8 mouse cellular contexts compared by ENCODE assay signal in the genomic region with DNA sequence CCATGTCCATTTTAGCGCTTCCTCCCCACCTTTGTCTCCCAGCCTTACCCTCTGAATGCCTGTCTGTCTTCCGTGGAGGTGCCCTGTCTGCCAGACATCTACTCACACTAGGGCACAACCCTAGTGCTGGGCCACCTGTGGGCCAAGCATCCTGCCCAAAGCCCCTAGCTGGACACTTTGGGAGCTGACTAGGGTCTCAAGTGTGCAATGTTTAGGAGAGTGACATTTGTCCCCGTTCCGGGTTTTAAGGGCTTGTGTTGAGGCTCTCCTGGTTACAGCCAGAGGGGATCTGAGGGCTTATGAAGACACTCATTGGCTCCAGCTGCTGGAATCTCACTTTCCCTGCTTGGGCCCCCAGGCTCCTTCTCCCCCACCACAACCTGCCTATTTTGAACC. TPM values are rescaled to one million over a fixed set of nuclear protein-coding genes. Genes with fewer than 3 reads are reported as not detected.
DNase-seq lines count a peak whose midpoint lies in the region; ATAC-seq and TF ChIP-seq lines count a peak whose summit lies in the region.
"Had no signal": no experiment of that assay in that cellular context is flagged by ENCODE, and none has a peak within 500 bp of the region (broad histone marks: within the 10 kb centered on the region; RNA-seq: fewer than 3 reads in every experiment).

No protein-coding gene starts in this region.

- H3K27me3 ChIP-seq in lung, embryonic 16.5 days (ENCODE audit: control insufficient read depth, insufficient read depth, low read depth, low read length), result peaks cover 4% of the 10 kb centered on the region
- peaks cover 19% of the 10 kb centered on the region for H3K27me3 ChIP-seq in forebrain, embryonic 14.5 days (replicated peaks; ENCODE audit: control insufficient read depth, insufficient read depth, low read length)
- H3K27me3 ChIP-seq in limb, embryonic 15.5 days, result no peaks in the 10 kb centered on the region
- H3K27me3 ChIP-seq in stomach, embryonic 16.5 days (ENCODE audit: control insufficient read depth, insufficient read depth, low read length), result no peaks in the 10 kb centered on the region

- H3K9me3 ChIP-seq in lung, embryonic 16.5 days (ENCODE audit: control insufficient read depth, low read length), result no peaks in the 10 kb centered on the region
- H3K9me3 ChIP-seq in forebrain, embryonic 14.5 days (replicated peaks; ENCODE audit: control insufficient read depth, low read length), result no peaks in the 10 kb centered on the region
- H3K9me3 ChIP-seq in limb, embryonic 15.5 days, result no peaks in the 10 kb centered on the region
- H3K9me3 ChIP-seq in stomach, embryonic 16.5 days (replicated peaks; ENCODE audit: control insufficient read depth, low read length), result no peaks in the 10 kb centered on the region

- H3K4me3 ChIP-seq in lung, embryonic 16.5 days (ENCODE audit: low read length), result peak overlapping the region; percentile 54
- H3K4me3 ChIP-seq in lung, adult 2 months (replicated peaks; ENCODE audit: extremely low read depth, low read depth, low read length), result no peak overlapping the region
- no peak overlapping the region for H3K4me3 ChIP-seq in forebrain, embryonic 14.5 days (ENCODE audit: low read depth, low read length)
- H3K4me3 ChIP-seq in limb, embryonic 15.5 days, result peak overlapping the region; percentile 43
- peak overlapping the region; percentile 47 for H3K4me3 ChIP-seq in stomach, embryonic 16.5 days (replicated peaks; ENCODE audit: low read length)

- TF ChIP-seq POLR2A in lung, adult 2 months (IDR thresholded peaks at IDR 0.05; ENCODE audit: borderline replicate concordance, extremely low read depth, low read depth, low read length), result no peak

- H3K4me1 ChIP-seq in lung, embryonic 16.5 days (replicated peaks; ENCODE audit: control insufficient read depth, insufficient read depth, low read length), result peaks cover 46% of the 10 kb centered on the region
- H3K4me1 ChIP-seq in lung, adult 2 months (ENCODE audit: control insufficient read depth, insufficient read depth, low read length), result peaks cover 2% of the 10 kb centered on the region; the same call in 1 of the 2 replicates
- peaks cover 13% of the 10 kb centered on the region for H3K4me1 ChIP-seq in forebrain, embryonic 14.5 days (ENCODE audit: control insufficient read depth, insufficient read depth, low read length)
- H3K4me1 ChIP-seq in limb, embryonic 15.5 days, result peaks cover 73% of the 10 kb centered on the region
- H3K4me1 ChIP-seq in stomach, embryonic 16.5 days (ENCODE audit: control insufficient read depth, insufficient read depth, low read length), result peaks cover 52% of the 10 kb centered on the region

- no peak for ATAC-seq in lung, embryonic 16.5 days (ENCODE audit: low read depth)
- ATAC-seq in forebrain, embryonic 14.5 days, result 0 out of 2 replicates have a peak, but pooled peaks have one; percentile 1
- ATAC-seq in limb, embryonic 15.5 days (ENCODE audit: insufficient number of reproducible peaks, low FRiP score, low TSS enrichment, low read depth), result no peak
- ATAC-seq in stomach, embryonic 16.5 days (ENCODE audit: insufficient read depth, low FRiP score), result no peak
- ATAC-seq: inflammation-experienced regulatory T-cells, adult 6 months had no signal

- WGBS in lung, embryonic 16.5 days, result 15% methylated on average over 4 of the region's 4 CpGs
- 60% methylated on average over 4 of the region's 4 CpGs for WGBS in lung, adult 2 months
- 5% methylated on average over 4 of the region's 4 CpGs for WGBS in forebrain, embryonic 14.5 days
- WGBS in limb, embryonic 15.5 days, result 4% methylated on average over 4 of the region's 4 CpGs
- WGBS in stomach, embryonic 16.5 days, result 28% methylated on average over 4 of the region's 4 CpGs

- H3K4me2 ChIP-seq in lung, embryonic 16.5 days (ENCODE audit: low read depth, low read length), result peak overlapping the region; percentile 95
- peak overlapping the region; percentile 59; the same call in 1 of the 2 replicates for H3K4me2 ChIP-seq in forebrain, embryonic 14.5 days (ENCODE audit: low read length)
- peak overlapping the region; percentile 85 for H3K4me2 ChIP-seq in limb, embryonic 15.5 days
- peak overlapping the region; percentile 74 for H3K4me2 ChIP-seq in stomach, embryonic 16.5 days (ENCODE audit: low read depth, low read length)

- peak overlapping the region; percentile 76 for H3K9ac ChIP-seq in lung, embryonic 16.5 days (ENCODE audit: low read length)
- peak overlapping the region; percentile 53; the same call in 1 of the 2 replicates for H3K9ac ChIP-seq in forebrain, embryonic 14.5 days (ENCODE audit: low read length)
- H3K9ac ChIP-seq in limb, embryonic 15.5 days, result 0 out of 2 replicates have a peak overlapping the region, but pooled peaks have one; percentile 7
- H3K9ac ChIP-seq in stomach, embryonic 16.5 days (ENCODE audit: low read length), result peak overlapping the region; percentile 74

- peak overlapping the region; percentile 89 for H3K27ac ChIP-seq in lung, embryonic 16.5 days (ENCODE audit: low read length)
- no peak overlapping the region for H3K27ac ChIP-seq in forebrain, embryonic 14.5 days (ENCODE audit: low read depth, low read length)
- peak overlapping the region; percentile 90 for H3K27ac ChIP-seq in limb, embryonic 15.5 days
- peak overlapping the region; percentile 84 for H3K27ac ChIP-seq in stomach, embryonic 16.5 days (ENCODE audit: low read length)

- no peak for DNase-seq in lung, adult 2 months
- DNase-seq in forebrain, embryonic 14.5 days (ENCODE audit: low spot score), result no peak
- DNase-seq in right cerebral cortex, postnatal 4 days, result no peak
- DNase-seq in urinary bladder, postnatal 10 days (ENCODE audit: low spot score), result no peak

- TF ChIP-seq CTCF in lung, adult 2 months (IDR thresholded peaks at IDR 0.05; ENCODE audit: insufficient read depth, low read length), result no peak

- no peaks in the 10 kb centered on the region for H3K36me3 ChIP-seq in lung, embryonic 16.5 days (ENCODE audit: control insufficient read depth, insufficient read depth, low read length)
- H3K36me3 ChIP-seq in forebrain, embryonic 14.5 days (ENCODE audit: control insufficient read depth, insufficient read depth, low read length), result no peaks in the 10 kb centered on the region
- H3K36me3 ChIP-seq in limb, embryonic 15.5 days, result no peaks in the 10 kb centered on the region
- no peaks in the 10 kb centered on the region for H3K36me3 ChIP-seq in stomach, embryonic 16.5 days (ENCODE audit: control insufficient read depth, insufficient read depth, low read length)

RNA-seq across cellular contexts. Expression of a gene that starts 42.5 kb away (rescaled TPM):
- 28.3 and 28.9 TPM in 2 replicates for polyA plus RNA-seq in lung, embryonic 16.5 days (2015; fragmentation: Nextera tagmentation; extraction: Ambion mirVana)
- polyA plus RNA-seq in lung, adult 2 months (2012; rRNA removed), result 43.9 and 50.5 TPM in 2 replicates
- 3.1 and 4.1 TPM in 2 replicates for polyA plus RNA-seq in forebrain, embryonic 14.5 days (2014; fragmentation: Nextera tagmentation; extraction: Ambion mirVana)
- polyA plus RNA-seq in limb, embryonic 15.5 days (2015; fragmentation: Nextera tagmentation; extraction: Ambion mirVana), result 33.0 and 43.8 TPM in 2 replicates
- 20.6 and 22.1 TPM in 2 replicates for polyA plus RNA-seq in stomach, embryonic 16.5 days (2015; fragmentation: Nextera tagmentation; extraction: Ambion mirVana)
- polyA plus RNA-seq: inflammation-experienced regulatory T-cells, adult 6 months had no signal

Comparison
In these comparisons a context has a peak if more than half of its experiments do, and no peak if none do; other contexts are left out.
1. H3K4me3 ChIP-seq: peak in lung, embryonic 16.5 days (single experiment), limb, embryonic 15.5 days (single experiment) and stomach, embryonic 16.5 days (single experiment); none in lung, adult 2 months (single experiment) and forebrain, embryonic 14.5 days (single experiment).
2. H3K9ac ChIP-seq: peak in every context shown above with its lines; median percentile 76 in lung, embryonic 16.5 days; 74 in stomach, embryonic 16.5 days; 53 in forebrain, embryonic 14.5 days; 7 in limb, embryonic 15.5 days.
3. Peak in every context shown above with its lines, with median percentiles within 50 percentile points of each other: H3K4me2 ChIP-seq.